ENCODE assay signal across 22 mouse cellular contexts in the genomic region with DNA sequence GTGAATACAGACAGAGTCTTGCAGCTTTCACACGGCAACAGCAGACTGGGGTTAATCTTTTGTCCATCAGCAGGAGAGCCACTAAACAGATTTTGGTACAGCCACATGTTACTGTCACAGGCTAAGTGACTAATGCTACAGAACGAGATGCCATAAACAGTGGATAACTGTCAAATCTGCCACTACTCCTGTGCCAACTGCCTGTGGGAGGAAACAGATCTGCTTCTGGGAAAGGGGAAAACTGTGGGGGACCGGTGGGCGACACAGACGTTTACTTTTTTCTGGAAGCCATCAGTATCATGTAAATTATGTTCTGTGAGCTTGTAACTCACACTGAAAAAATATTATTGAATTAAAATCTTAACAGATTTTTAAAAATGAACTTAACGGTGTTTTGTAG.
DNase-seq lines count a peak whose midpoint lies in the region; ATAC-seq lines count a peak whose summit lies in the region.
"Had no signal": no experiment of that assay in that cellular context is flagged by ENCODE, and none has a peak within 500 bp of the region (broad histone marks: within the 10 kb centered on the region; RNA-seq: fewer than 3 reads in every experiment).

No protein-coding gene starts in this region.

- H3K9ac ChIP-seq in forebrain, embryonic 14.5 days (ENCODE audit: low read length), result no peak overlapping the region
- H3K9ac ChIP-seq in forebrain, embryonic 13.5 days, result no peak overlapping the region
- H3K9ac ChIP-seq: forebrain, embryonic 12.5 days; limb, embryonic 15.5 days; neural tube, embryonic 13.5 days; stomach, embryonic 15.5 days had no signal

- no peaks in the 10 kb centered on the region for H3K36me3 ChIP-seq in forebrain, embryonic 14.5 days (ENCODE audit: control insufficient read depth, insufficient read depth, low read length)
- no peaks in the 10 kb centered on the region for H3K36me3 ChIP-seq in forebrain, embryonic 13.5 days (ENCODE audit: poor library complexity, severe bottlenecking)
- H3K36me3 ChIP-seq: forebrain, embryonic 12.5 days; G1E; hindbrain, embryonic 10.5 days; limb, embryonic 15.5 days; neural tube, embryonic 13.5 days; stomach, embryonic 15.5 days had no signal

- H3K9me3 ChIP-seq in forebrain, embryonic 14.5 days (replicated peaks; ENCODE audit: control insufficient read depth, low read length), result no peaks in the 10 kb centered on the region
- H3K9me3 ChIP-seq in forebrain, embryonic 13.5 days (replicated peaks), result no peaks in the 10 kb centered on the region
- H3K9me3 ChIP-seq: forebrain, embryonic 12.5 days; hindbrain, embryonic 10.5 days; limb, embryonic 15.5 days; neural tube, embryonic 13.5 days; stomach, embryonic 15.5 days had no signal

- H3K27ac ChIP-seq in forebrain, embryonic 14.5 days (ENCODE audit: low read depth, low read length), result no peak overlapping the region
- H3K27ac ChIP-seq in forebrain, embryonic 13.5 days, result no peak overlapping the region
- H3K27ac ChIP-seq: forebrain, embryonic 12.5 days; heart, adult 2 months; hindbrain, embryonic 10.5 days; limb, embryonic 15.5 days; neural tube, embryonic 13.5 days; stomach, embryonic 15.5 days had no signal

- H3K4me2 ChIP-seq in forebrain, embryonic 14.5 days (ENCODE audit: low read length), result no peak overlapping the region
- H3K4me2 ChIP-seq in forebrain, embryonic 13.5 days, result no peak overlapping the region
- H3K4me2 ChIP-seq: forebrain, embryonic 12.5 days; limb, embryonic 15.5 days; midbrain, embryonic 11.5 days; neural tube, embryonic 13.5 days; stomach, embryonic 15.5 days had no signal

- H3K4me1 ChIP-seq in forebrain, embryonic 14.5 days (ENCODE audit: control insufficient read depth, insufficient read depth, low read length), result no peaks in the 10 kb centered on the region
- no peaks in the 10 kb centered on the region for H3K4me1 ChIP-seq in forebrain, embryonic 13.5 days
- H3K4me1 ChIP-seq: forebrain, embryonic 12.5 days; hindbrain, embryonic 10.5 days; limb, embryonic 15.5 days; neural tube, embryonic 13.5 days; stomach, embryonic 15.5 days had no signal

- peak; percentile 33 for DNase-seq in forebrain, embryonic 14.5 days (ENCODE audit: low spot score)
- DNase-seq in layer of hippocampus, adult 9-10 months (ENCODE audit: low spot score), result peak; percentile 45
- peak; percentile 34 to 41 for DNase-seq in right cerebral cortex, postnatal 10 days (ENCODE audit: low spot score in 2 of 2)
- no peak for DNase-seq in cerebellum, postnatal 4 days (ENCODE audit: low spot score in 2 of 2)
- DNase-seq in heart, adult 18-20 months, result no peak
- no peak for DNase-seq in urinary bladder, adult 2 months (ENCODE audit: low spot score)
- DNase-seq: cerebellum, adult 11 months; cerebellum, postnatal 14 days; heart, adult 2 months; kidney, adult 9 months; lung, postnatal 4 days had no signal

- H3K4me3 ChIP-seq in forebrain, embryonic 14.5 days (ENCODE audit: low read depth, low read length), result no peak overlapping the region
- H3K4me3 ChIP-seq in forebrain, embryonic 13.5 days, result no peak overlapping the region
- H3K4me3 ChIP-seq: forebrain, embryonic 12.5 days; heart, adult 2 months; hindbrain, embryonic 10.5 days; limb, embryonic 15.5 days; neural tube, embryonic 13.5 days; stomach, embryonic 15.5 days had no signal

- no peak for ATAC-seq in forebrain, embryonic 14.5 days
- no peak for ATAC-seq in forebrain, embryonic 13.5 days
- 0 out of 2 replicates have a peak, but pooled peaks have one; percentile 44 for ATAC-seq in frontal cortex, adult (ENCODE audit: low TSS enrichment)
- ATAC-seq: CD4-positive, CD25-positive, alpha-beta regulatory T cell, adult 4 months; inflammation-experienced regulatory T-cells, adult 6 months had no signal

- 62% methylated on average over 6 of the region's 6 CpGs for WGBS in forebrain, embryonic 14.5 days
- 64% methylated on average over 6 of the region's 6 CpGs for WGBS in forebrain, embryonic 13.5 days

- H3K27me3 ChIP-seq in forebrain, embryonic 14.5 days (replicated peaks; ENCODE audit: control insufficient read depth, insufficient read depth, low read length), result no peaks in the 10 kb centered on the region
- no peaks in the 10 kb centered on the region for H3K27me3 ChIP-seq in forebrain, embryonic 13.5 days
- H3K27me3 ChIP-seq: forebrain, embryonic 12.5 days; limb, embryonic 15.5 days; neural tube, embryonic 13.5 days; stomach, embryonic 15.5 days had no signal

Comparison
In these comparisons a context has a peak if more than half of its experiments do, and no peak if none do; other contexts are left out.
1. DNase-seq: peak in forebrain, embryonic 14.5 days (single experiment), layer of hippocampus, adult 9-10 months (single experiment) and right cerebral cortex, postnatal 10 days (2 of 2); none in cerebellum, postnatal 4 days (0 of 2), heart, adult 18-20 months (0 of 2) and urinary bladder, adult 2 months (single experiment).